Mouse (Mus musculus) kidney, adult 18-20 months (tissue): ENCODE data around the gene Slc5a4b.
A peak's percentile ranks its signal among the peaks of the same experiment; 100 is the strongest.

Experiments
- DNase-seq: peaks from one replicate; pipeline ENCODE4 v3.0.0; 2021

Gene Slc5a4b

GRCm38 (mm10) chr10:76035277-76035676 lies 75.5 kb downstream of the Slc5a4b start:
- DNase-seq = no peak

- no peak for DNase-seq
Measured at GRCm38 (mm10) chr10:76034001-76034600, 76.7 kb downstream of the Slc5a4b start.

GRCm38 (mm10) chr10:76033119-76033455 lies 77.7 kb downstream of the Slc5a4b start:
- no peak for DNase-seq

- DNase-seq = peak; percentile 95
Measured at GRCm38 (mm10) chr10:76032402-76033118, 78.2 kb downstream of the Slc5a4b start, which contains the start of gene Zfp280b. Zfp280b (plus strand) TSS chr10:76032650.

GRCm38 (mm10) chr10:76031511-76032401 lies 79.0 kb downstream of the Slc5a4b start:
- DNase-seq = no peak

GRCm38 (mm10) chr10:76030496-76030895 lies 80.3 kb downstream of the Slc5a4b start:
- no peak for DNase-seq

GRCm38 (mm10) chr10:76029276-76029675 lies 81.5 kb downstream of the Slc5a4b start:
- DNase-seq = peak; percentile 16

- DNase-seq = no peak
Measured at GRCm38 (mm10) chr10:76028396-76028795, 82.4 kb downstream of the Slc5a4b start.

GRCm38 (mm10) chr10:76028016-76028366 lies 82.8 kb downstream of the Slc5a4b start:
- no peak for DNase-seq

- no peak for DNase-seq
Measured at GRCm38 (mm10) chr10:76027127-76028015, 83.4 kb downstream of the Slc5a4b start.

- DNase-seq = no peak
Measured at GRCm38 (mm10) chr10:76025470-76026190, 85.1 kb downstream of the Slc5a4b start.

- DNase-seq = no peak
Measured at GRCm38 (mm10) chr10:76023921-76024320, 86.8 kb downstream of the Slc5a4b start.

- no peak for DNase-seq
Measured at GRCm38 (mm10) chr10:76021728-76022127, 89.0 kb downstream of the Slc5a4b start.

- no peak for DNase-seq
Measured at GRCm38 (mm10) chr10:76016886-76017285, 93.9 kb downstream of the Slc5a4b start.

GRCm38 (mm10) chr10:76012922-76013321 lies 97.8 kb downstream of the Slc5a4b start:
- DNase-seq = no peak

GRCm38 (mm10) chr10:76009812-76010211 lies 100.9 kb downstream of the Slc5a4b start:
- no peak for DNase-seq
